Mouse (Mus musculus): ENCODE measurements around the gene Abcg4.
"Not testable (repeated sequence)": the region's sequence is repeated elsewhere in the genome, so short reads cannot be mapped to it uniquely, and the experiment has no call there.

Abcg4 gene

GRCm38 (mm10) chr9:44288076-44288958 lies at the start of gene Abcg4:
Abcg4 (minus strand) TSS chr9:44288615.
- DNase-seq (ENCODE audit: low spot score): peak; percentile 47

- DNase-seq (ENCODE audit: low spot score): no peak
Observed at GRCm38 (mm10) chr9:44337436-44338169, 49.2 kb upstream of the Abcg4 start.

- peak; percentile 18 for DNase-seq (ENCODE audit: low spot score)
Observed at GRCm38 (mm10) chr9:44336964-44337363, 48.5 kb upstream of the Abcg4 start.

- DNase-seq (ENCODE audit: low spot score): not testable (repeated sequence)
Observed at GRCm38 (mm10) chr9:44336513-44336912, 48.1 kb upstream of the Abcg4 start.

GRCm38 (mm10) chr9:44336093-44336406 lies 47.6 kb upstream of the Abcg4 start:
- no peak for DNase-seq (ENCODE audit: low spot score)

GRCm38 (mm10) chr9:44335331-44336092 lies 47.1 kb upstream of the Abcg4 start:
- peak; percentile 50 for DNase-seq (ENCODE audit: low spot score)

- DNase-seq (ENCODE audit: low spot score): peak; percentile 100
Observed at GRCm38 (mm10) chr9:44334396-44335330, 46.2 kb upstream of the Abcg4 start, which contains the start of gene H2afx. H2afx (plus strand) TSS chr9:44334694.

GRCm38 (mm10) chr9:44332918-44333638 lies 44.7 kb upstream of the Abcg4 start:
- DNase-seq (ENCODE audit: low spot score): no peak

GRCm38 (mm10) chr9:44330736-44331135 lies 42.3 kb upstream of the Abcg4 start:
- no peak for DNase-seq (ENCODE audit: low spot score)

GRCm38 (mm10) chr9:44327926-44328325 lies 39.5 kb upstream of the Abcg4 start:
- DNase-seq (ENCODE audit: low spot score): no peak

GRCm38 (mm10) chr9:44327064-44327711 lies 38.8 kb upstream of the Abcg4 start:
- DNase-seq (ENCODE audit: low spot score): no peak

GRCm38 (mm10) chr9:44326371-44327063 lies 38.1 kb upstream of the Abcg4 start:
- peak; percentile 90 for DNase-seq (ENCODE audit: low spot score)

GRCm38 (mm10) chr9:44325768-44326370 lies 37.5 kb upstream of the Abcg4 start, which contains the start of gene Dpagt1:
Dpagt1 (plus strand) TSS chr9:44326019.
- DNase-seq (ENCODE audit: low spot score): no peak

- DNase-seq (ENCODE audit: low spot score): not testable (repeated sequence)
Observed at GRCm38 (mm10) chr9:44325032-44325767, 36.8 kb upstream of the Abcg4 start.

GRCm38 (mm10) chr9:44324147-44324546 lies 35.7 kb upstream of the Abcg4 start:
- no peak for DNase-seq (ENCODE audit: low spot score)

GRCm38 (mm10) chr9:44323656-44324055 lies 35.2 kb upstream of the Abcg4 start:
- not testable (repeated sequence) for DNase-seq (ENCODE audit: low spot score)

GRCm38 (mm10) chr9:44320799-44321133 lies 32.4 kb upstream of the Abcg4 start:
- DNase-seq (ENCODE audit: low spot score): no peak
